In genomic region chr8:110649286-110649685, GRCm38 (mm10) we compare ENCODE assay signal across 25 mouse cellular contexts. TPM values are rescaled to one million over a fixed set of nuclear protein-coding genes. Genes with fewer than 3 reads are reported as not detected.
A peak's percentile ranks its signal among the peaks of the same experiment; 100 is the strongest.
DNase-seq lines count a peak whose midpoint lies in the region; TF ChIP-seq lines count a peak whose summit lies in the region.
"Had no signal": no experiment of that assay in that cellular context is flagged by ENCODE, and none has a peak within 500 bp of the region (broad histone marks: within the 10 kb centered on the region; RNA-seq: fewer than 3 reads in every experiment).

No protein-coding gene starts in this region.

- peaks cover 4% of the 10 kb centered on the region for H3K36me3 ChIP-seq in myocyte (ENCODE audit: control insufficient read depth, insufficient read depth)

- TF ChIP-seq POLR2A in cerebellum, adult 2 months (IDR thresholded peaks at IDR 0.05; ENCODE audit: borderline replicate concordance, insufficient read depth, low read length), result no peak
- no peak for TF ChIP-seq POLR2A in myocyte (IDR thresholded peaks at IDR 0.05; ENCODE audit: insufficient read length, low read depth)

- peaks cover 35% of the 10 kb centered on the region for H3K4me1 ChIP-seq in cerebellum, adult 2 months (ENCODE audit: control insufficient read depth, insufficient read depth, low read length)
- H3K4me1 ChIP-seq: hindbrain, embryonic 10.5 days; intestine, embryonic 15.5 days had no signal

- H3K4me3 ChIP-seq in cerebellum, adult 2 months (replicated peaks; ENCODE audit: insufficient read depth, low read depth, low read length), result no peak overlapping the region
- no peak overlapping the region for H3K4me3 ChIP-seq in myocyte
- H3K4me3 ChIP-seq: forebrain, embryonic 10.5 days; gastrocnemius, adult 2 months; heart, embryonic 12.5 days; heart, embryonic 15.5 days; hindbrain, embryonic 10.5 days; hindbrain, embryonic 13.5 days; intestine, embryonic 15.5 days had no signal

- no peaks in the 10 kb centered on the region for H3K79me2 ChIP-seq in myocyte (ENCODE audit: control insufficient read depth, insufficient read depth)

- H3ac ChIP-seq in myocyte (ENCODE audit: control insufficient read depth, insufficient read length), result no peak overlapping the region

- TF ChIP-seq CTCF in cerebellum, adult 2 months (IDR thresholded peaks at IDR 0.05; ENCODE audit: borderline replicate concordance, insufficient read depth, low read depth, low read length), result no peak

- H3K27ac ChIP-seq in cerebellum, adult 2 months (ENCODE audit: insufficient read depth, low read length), result peak overlapping the region; percentile 10
- H3K27ac ChIP-seq: forebrain, embryonic 10.5 days; gastrocnemius, adult 2 months; heart, embryonic 15.5 days; hindbrain, embryonic 10.5 days; hindbrain, embryonic 13.5 days; intestine, embryonic 15.5 days had no signal

- no peak overlapping the region for H3K4me2 ChIP-seq in myocyte (ENCODE audit: low read depth)
- H3K4me2 ChIP-seq: heart, embryonic 12.5 days; heart, embryonic 15.5 days; hindbrain, embryonic 13.5 days; intestine, embryonic 15.5 days had no signal

- peak; percentile 67 for DNase-seq in cerebellum, adult 11-12 months
- no peak for DNase-seq in cerebellum, postnatal 4 days (ENCODE audit: low spot score in 2 of 2)
- peak in 1 of 2 experiments; percentile 63 for DNase-seq in cerebellum, adult 2 months
- DNase-seq in cerebellum, adult 9-11 months, result peak; percentile 77
- no peak for DNase-seq in left cerebral cortex, adult 18-20 months (ENCODE audit: low spot score in 2 of 2)
- no peak for DNase-seq in kidney, adult 18-20 months
- DNase-seq: adrenal gland, postnatal 14 days; B cell, adult 2 months; forebrain, postnatal 0 days; gastrocnemius, adult 2 months; gastrocnemius, postnatal 14 days; heart, adult 11 months; heart, postnatal 10 days; heart, postnatal 36 days; kidney, adult 11 months; kidney, adult 9 months had no signal

- 12% methylated on average over 6 of the region's 6 CpGs for WGBS in cerebellum, adult 2 months

- H3K27me3 ChIP-seq in cerebellum, adult 2 months (ENCODE audit: control insufficient read depth, insufficient read depth, low read length), result no peaks in the 10 kb centered on the region
- no peaks in the 10 kb centered on the region for H3K27me3 ChIP-seq in myocyte (ENCODE audit: control insufficient read depth, insufficient read depth, insufficient read length)
- H3K27me3 ChIP-seq: CH12.LX; heart, embryonic 12.5 days; heart, embryonic 15.5 days; hindbrain, embryonic 13.5 days; intestine, embryonic 15.5 days; Patski had no signal

TF ChIP-seq in myocyte, 11 proteins besides CTCF, POLR2A, EP300 and RAD21:
- TF ChIP-seq SRF (IDR thresholded peaks at IDR 0.05; ENCODE audit: control insufficient read depth, insufficient read length, low read depth) (no peak), MYOD1 (IDR thresholded peaks at IDR 0.05; ENCODE audit: control insufficient read depth in 1 of 3, insufficient read length in 2 of 3, low read depth in 2 of 3) (peak in 1 of 3 experiments; percentile 54), MYOG (IDR thresholded peaks at IDR 0.05; ENCODE audit: control insufficient read depth in 1 of 3, insufficient read depth in 1 of 3, insufficient read length in 2 of 3, low read depth in 2 of 3) (peak in 2 of 3 experiments; percentile 32 to 57), POLR2AphosphoS2 (IDR thresholded peaks at IDR 0.05; ENCODE audit: insufficient read length, low read depth) (no peak), CEBPB (IDR thresholded peaks at IDR 0.05; ENCODE audit: insufficient read depth, poor library complexity, severe bottlenecking) (no peak), TCF12 (IDR thresholded peaks at IDR 0.05; ENCODE audit: insufficient read depth, poor library complexity, severe bottlenecking) (no peak)

RNA-seq across cellular contexts. Expression of gene Vac14, which starts 30.9 kb away (rescaled TPM):
- polyA plus RNA-seq in cerebellum, adult 2 months (2012; rRNA removed), result 37.6 and 39.9 TPM in 2 replicates
- 26.8 TPM for polyA plus RNA-seq in myocyte (2012; fragmentation: generic; extraction: Trizol)
- total RNA-seq in left cerebral cortex, adult 18-20 months (2021), result 10 to 100 TPM; 26.9 to 28.0 TPM

Comparison
In these comparisons a context has a peak if more than half of its experiments do, and no peak if none do; other contexts are left out.
1. DNase-seq: peak in cerebellum, adult 11-12 months (single experiment) and cerebellum, adult 9-11 months (single experiment); none in cerebellum, postnatal 4 days (0 of 2), left cerebral cortex, adult 18-20 months (0 of 2) and kidney, adult 18-20 months (single experiment).